Mouse (Mus musculus): ENCODE measurements around the gene Arrdc1.
"Not testable (repeated sequence)": the region's sequence is repeated elsewhere in the genome, so short reads cannot be mapped to it uniquely, and the experiment has no call there.

The Arrdc1 gene

GRCm38 (mm10) chr2:24935057-24935796 lies at the start of gene Arrdc1:
Gene Arrdc1, minus strand, starts transcription at chr2:24935252.
- peak; percentile 96 for DNase-seq

GRCm38 (mm10) chr2:24976960-24977359 lies 41.9 kb upstream of the Arrdc1 start:
- DNase-seq, result no peak

GRCm38 (mm10) chr2:24975704-24976297 lies 40.7 kb upstream of the Arrdc1 start, which contains the start of gene Pnpla7:
Gene Pnpla7, plus strand, starts transcription at chr2:24976033.
- peak; percentile 82 for DNase-seq

GRCm38 (mm10) chr2:24974906-24975703 lies 40.1 kb upstream of the Arrdc1 start, which contains the start of gene Mrpl41:
Gene Mrpl41, minus strand, starts transcription at chr2:24975098.
- DNase-seq, result peak; percentile 100

- not testable (repeated sequence) for DNase-seq
Observed at GRCm38 (mm10) chr2:24974452-24974851, 39.4 kb upstream of the Arrdc1 start.

GRCm38 (mm10) chr2:24970386-24970785 lies 35.3 kb upstream of the Arrdc1 start:
- no peak for DNase-seq

- DNase-seq, result peak; percentile 92
Observed at GRCm38 (mm10) chr2:24962304-24963000, 27.4 kb upstream of the Arrdc1 start, which contains the start of gene Dph7. Gene Dph7, plus strand, starts transcription at chr2:24962400.

- peak; percentile 57 for DNase-seq
Observed at GRCm38 (mm10) chr2:24960910-24961309, 25.9 kb upstream of the Arrdc1 start.

- no peak for DNase-seq
Observed at GRCm38 (mm10) chr2:24952537-24953055, 17.5 kb upstream of the Arrdc1 start.

- no peak for DNase-seq
Observed at GRCm38 (mm10) chr2:24950189-24950535, 15.1 kb upstream of the Arrdc1 start.

- peak; percentile 99 for DNase-seq
Observed at GRCm38 (mm10) chr2:24949421-24950188, 14.6 kb upstream of the Arrdc1 start, which contains the start of gene Zmynd19. Gene Zmynd19, plus strand, starts transcription at chr2:24949792.

GRCm38 (mm10) chr2:24944304-24944703 lies 9.3 kb upstream of the Arrdc1 start:
- DNase-seq, result peak; percentile 24

- DNase-seq, result no peak
Observed at GRCm38 (mm10) chr2:24942092-24942491, 7.0 kb upstream of the Arrdc1 start.

GRCm38 (mm10) chr2:24934441-24934963 lies 550 bp downstream of the Arrdc1 start:
- DNase-seq, result no peak

GRCm38 (mm10) chr2:24929593-24929992 lies 5.5 kb downstream of the Arrdc1 start:
- no peak for DNase-seq

- no peak for DNase-seq
Observed at GRCm38 (mm10) chr2:24929119-24929518, 5.9 kb downstream of the Arrdc1 start.

GRCm38 (mm10) chr2:24927810-24928479 lies 7.1 kb downstream of the Arrdc1 start:
- peak; percentile 14 for DNase-seq

- DNase-seq, result no peak
Observed at GRCm38 (mm10) chr2:24926965-24927358, 8.1 kb downstream of the Arrdc1 start.

- DNase-seq, result no peak
Observed at GRCm38 (mm10) chr2:24926345-24926964, 8.6 kb downstream of the Arrdc1 start.

- no peak for DNase-seq
Observed at GRCm38 (mm10) chr2:24925284-24925683, 9.8 kb downstream of the Arrdc1 start.
